Comparison of ENCODE assay signal across 15 mouse cellular contexts in the genomic region with DNA sequence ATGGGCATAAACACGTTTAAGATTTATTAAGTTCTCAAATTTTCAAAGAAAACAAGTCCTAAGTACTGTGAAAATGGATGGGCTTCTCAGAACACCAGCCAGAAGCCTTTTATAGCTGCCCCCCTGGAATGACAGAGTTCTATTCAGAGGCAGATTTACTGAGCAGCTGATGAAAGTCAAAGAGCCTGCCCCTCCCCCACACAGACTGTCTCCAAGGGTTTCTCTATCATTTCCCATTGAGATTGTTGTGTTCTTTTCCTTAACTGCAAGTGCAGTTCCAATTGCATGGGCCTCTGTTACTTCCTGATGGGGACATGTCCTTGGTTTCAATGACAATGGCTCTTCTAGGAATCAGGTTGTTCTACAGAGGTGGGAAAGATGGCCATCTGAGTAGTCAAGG.
"Had no signal": no experiment of that assay in that cellular context is flagged by ENCODE, and none has a peak within 500 bp of the region (broad histone marks: within the 10 kb centered on the region; RNA-seq: fewer than 3 reads in every experiment).

No protein-coding gene starts in this region.

- H3K36me3 ChIP-seq: limb, embryonic 13.5 days; midbrain, embryonic 10.5 days; neural tube, embryonic 15.5 days; stomach, embryonic 15.5 days had no signal

- H3K4me3 ChIP-seq: limb, embryonic 13.5 days; midbrain, embryonic 10.5 days; myocyte; neural tube, embryonic 15.5 days; stomach, embryonic 15.5 days had no signal

- H3K9ac ChIP-seq: limb, embryonic 13.5 days; liver, embryonic 14.5 days; neural tube, embryonic 15.5 days; stomach, embryonic 15.5 days had no signal

- H3K9me3 ChIP-seq: limb, embryonic 13.5 days; midbrain, embryonic 10.5 days; neural tube, embryonic 15.5 days; stomach, embryonic 15.5 days had no signal

- H3K27ac ChIP-seq: limb, embryonic 13.5 days; liver, embryonic 14.5 days; midbrain, embryonic 10.5 days; neural tube, embryonic 15.5 days; stomach, embryonic 15.5 days had no signal

- H3K4me1 ChIP-seq: limb, embryonic 13.5 days; neural tube, embryonic 15.5 days; stomach, embryonic 15.5 days had no signal

- H3K4me2 ChIP-seq: limb, embryonic 13.5 days; neural tube, embryonic 15.5 days; stomach, embryonic 15.5 days had no signal

- H3K27me3 ChIP-seq: limb, embryonic 13.5 days; neural tube, embryonic 15.5 days; stomach, embryonic 15.5 days had no signal

- DNase-seq: kidney, adult 2 months; kidney, postnatal 14 days; layer of hippocampus, postnatal 36 days; lung, adult 18-20 months; lung, postnatal 36 days; midbrain, embryonic 14.5 days; right cerebral cortex, postnatal 14 days; thymus, adult 2 months; thymus, postnatal 25 days had no signal
